Mouse (Mus musculus) urinary bladder, postnatal 36 days (tissue): ENCODE measurements around the gene Pbp2.

Source experiments
- DNase-seq, 2 experiments: peaks; one replicate each; pipeline ENCODE4 v3.0.0; 2022; ENCODE audit warnings: low spot score in 2 of 2, mixed read lengths in 1 of 2

Gene Pbp2

GRCm38 (mm10) chr6:135302421-135303125 lies 7.6 kb downstream of the Pbp2 start:
- no peak for DNase-seq

DNA sequence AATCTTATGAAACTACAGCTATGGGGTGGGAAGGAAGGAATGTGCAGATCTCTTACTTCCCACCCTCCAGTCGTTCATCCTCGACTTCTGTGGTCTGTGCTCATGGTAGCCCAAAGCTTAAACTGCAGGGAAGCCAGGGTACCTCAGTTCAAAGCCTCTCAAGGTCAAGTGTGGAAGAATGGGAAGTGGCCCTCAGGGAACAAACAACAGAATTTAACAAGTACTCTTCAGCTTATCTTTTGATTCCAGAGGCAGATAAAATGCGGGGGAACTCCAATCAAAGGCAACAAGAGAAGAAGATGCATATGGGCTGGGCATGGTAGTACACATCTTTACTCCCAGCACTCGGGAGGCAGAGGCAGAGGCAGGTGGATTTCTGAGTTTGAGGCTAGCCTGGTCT lies 9.7 kb downstream of the Pbp2 start:
- no peak for DNase-seq

GRCm38 (mm10) chr6:135299024-135299550 lies 11.1 kb downstream of the Pbp2 start:
- no peak for DNase-seq

DNA sequence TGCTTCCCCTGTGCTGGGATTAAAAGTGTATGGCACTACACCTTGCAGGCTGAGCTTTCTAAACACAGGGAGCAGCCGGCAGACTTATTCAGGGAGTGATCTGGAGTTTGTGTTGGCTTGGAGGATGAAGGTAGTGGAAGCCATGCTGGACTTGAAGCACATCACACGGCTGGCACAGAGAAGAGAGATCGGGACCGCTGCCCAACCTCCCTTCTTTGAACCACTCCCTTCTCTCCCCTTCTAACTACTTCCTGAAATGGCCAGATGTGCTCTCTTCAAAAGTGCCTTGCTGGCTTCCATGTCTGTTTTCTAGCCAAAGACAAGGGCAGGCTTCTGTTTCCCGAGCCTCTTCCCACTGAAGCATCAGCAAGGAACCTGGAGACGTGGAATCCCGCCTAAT lies 12.6 kb downstream of the Pbp2 start:
- DNase-seq = no peak

DNA sequence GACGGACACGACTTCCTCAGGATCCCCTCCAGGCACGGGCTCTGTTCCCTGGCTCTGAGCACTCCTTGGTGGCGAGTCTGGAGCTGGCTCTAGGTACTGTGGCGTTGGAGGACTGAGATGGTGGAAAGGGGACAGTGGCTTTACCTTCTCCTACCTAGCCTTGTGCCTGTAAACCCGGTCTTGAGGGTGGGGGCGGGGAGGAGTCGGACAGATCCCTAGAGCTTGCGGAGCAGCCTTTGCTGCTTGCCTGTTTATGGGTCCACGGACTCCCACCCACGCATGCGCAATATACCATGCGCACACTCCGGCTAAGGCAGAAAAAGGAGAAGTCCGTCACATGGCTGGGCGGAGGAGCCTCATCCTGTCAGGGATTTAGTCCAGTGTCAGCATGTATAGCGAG lies 13.9 kb downstream of the Pbp2 start:
- DNase-seq = peak in 1 of 2 experiments; percentile 33

DNA sequence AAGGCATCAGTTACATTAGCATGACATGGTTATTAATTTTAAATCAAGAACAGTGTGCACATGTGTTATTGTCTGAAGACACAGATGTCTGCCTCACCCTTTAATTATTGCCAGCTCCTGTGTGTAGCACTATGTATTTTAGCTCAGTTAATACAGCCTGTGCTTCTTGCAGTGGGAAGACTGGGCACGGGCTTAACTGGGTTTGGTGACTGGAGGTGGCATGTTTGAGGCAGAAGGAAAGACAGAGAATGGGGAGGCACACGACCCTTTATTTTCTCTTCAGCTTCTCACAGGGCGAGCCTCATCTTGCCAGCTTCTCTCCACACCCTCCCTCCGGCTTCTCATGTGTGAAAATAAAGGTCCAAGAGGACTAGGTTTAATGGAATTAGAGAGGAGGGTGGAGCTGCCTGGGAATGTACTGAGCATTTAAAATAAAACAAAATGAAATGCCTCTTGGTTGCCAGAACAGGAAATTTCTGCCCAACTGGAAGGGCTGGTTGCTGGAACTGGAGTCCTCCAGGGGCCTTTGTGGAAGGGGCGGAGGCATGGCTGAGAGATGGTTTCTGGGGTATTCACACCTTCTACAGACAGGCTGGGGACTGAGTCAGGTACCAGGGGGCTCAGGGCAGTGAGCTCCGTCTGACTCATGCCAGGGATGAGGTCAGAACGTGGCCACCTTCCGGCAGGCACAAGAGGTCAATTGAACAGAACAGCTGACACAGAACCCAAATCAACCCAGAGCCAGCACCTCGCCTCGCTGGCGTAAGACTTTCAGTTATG lies 14.9 kb downstream of the Pbp2 start:
- DNase-seq = peak; percentile 49 to 60

GRCm38 (mm10) chr6:135294150-135294549 lies 16.1 kb downstream of the Pbp2 start:
- DNase-seq = no peak

DNA sequence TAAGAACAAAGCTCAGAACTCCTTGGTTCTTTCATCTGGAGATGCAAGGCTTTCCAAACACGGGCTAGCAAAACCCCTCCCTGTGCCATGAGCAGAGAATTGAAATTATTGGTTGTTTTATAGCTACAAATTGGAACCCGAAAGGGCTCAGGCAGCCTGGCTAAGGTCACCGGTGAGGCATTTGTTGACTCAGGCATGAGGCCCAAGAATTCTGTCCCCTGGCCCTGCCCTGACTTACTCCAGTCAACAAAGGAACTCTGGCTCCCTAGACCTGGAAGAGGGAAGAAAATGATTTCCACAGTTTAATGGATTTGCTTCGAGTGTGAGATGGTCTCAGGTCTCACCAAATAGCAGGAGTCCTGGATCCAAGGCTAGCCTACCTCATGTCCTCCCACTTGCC lies 17.8 kb downstream of the Pbp2 start:
- DNase-seq = no peak

GRCm38 (mm10) chr6:135279856-135280255 lies 30.3 kb downstream of the Pbp2 start:
- DNase-seq = no peak

DNA sequence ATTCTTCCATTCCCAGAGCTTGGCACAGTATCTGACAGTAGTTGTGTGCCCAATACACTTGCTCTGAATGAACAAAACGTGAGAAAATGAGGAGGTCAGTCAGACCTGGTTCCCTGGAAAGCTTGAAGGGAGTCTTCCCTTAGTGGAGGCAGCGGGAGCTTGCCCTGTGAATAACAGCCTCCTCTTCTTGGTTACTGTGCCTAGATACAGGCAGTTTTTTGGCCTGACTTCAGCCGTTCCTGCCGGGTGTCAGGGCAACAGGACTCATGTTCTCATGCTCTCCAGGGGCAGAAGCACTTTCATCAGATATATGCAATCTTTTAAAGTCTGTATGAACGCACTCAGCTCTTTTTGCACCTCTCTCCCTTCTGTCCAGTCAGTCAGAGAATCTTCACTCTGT lies 30.9 kb downstream of the Pbp2 start:
- no peak for DNase-seq

- DNase-seq = no peak
These were observed 31.9 kb downstream of the Pbp2 start for GRCm38 (mm10) chr6:135278302-135278701.

- DNase-seq = no peak
These were observed 33.5 kb downstream of the Pbp2 start for GRCm38 (mm10) chr6:135276474-135277295.

DNA sequence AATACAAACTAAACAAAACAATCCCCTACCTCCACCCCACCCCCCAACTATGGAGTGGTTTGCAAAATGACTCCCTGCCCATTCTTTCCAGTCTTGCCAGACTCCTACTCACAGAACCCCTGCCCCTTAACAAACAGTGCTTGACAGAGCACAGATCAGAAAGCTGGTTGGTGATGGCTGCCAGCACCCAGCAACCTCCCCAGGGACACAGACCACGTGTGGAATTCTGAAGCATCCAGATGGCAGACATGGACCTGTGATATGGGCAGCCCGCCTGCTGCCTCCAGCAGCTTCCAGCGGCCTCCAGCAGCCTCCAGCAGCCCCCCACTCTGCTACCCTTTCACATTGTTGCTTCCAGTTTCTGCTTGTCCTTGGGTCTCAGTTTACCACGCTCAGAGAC lies 35.0 kb downstream of the Pbp2 start:
- DNase-seq = no peak

GRCm38 (mm10) chr6:135273066-135273465 lies 37.1 kb downstream of the Pbp2 start:
- no peak for DNase-seq

DNA sequence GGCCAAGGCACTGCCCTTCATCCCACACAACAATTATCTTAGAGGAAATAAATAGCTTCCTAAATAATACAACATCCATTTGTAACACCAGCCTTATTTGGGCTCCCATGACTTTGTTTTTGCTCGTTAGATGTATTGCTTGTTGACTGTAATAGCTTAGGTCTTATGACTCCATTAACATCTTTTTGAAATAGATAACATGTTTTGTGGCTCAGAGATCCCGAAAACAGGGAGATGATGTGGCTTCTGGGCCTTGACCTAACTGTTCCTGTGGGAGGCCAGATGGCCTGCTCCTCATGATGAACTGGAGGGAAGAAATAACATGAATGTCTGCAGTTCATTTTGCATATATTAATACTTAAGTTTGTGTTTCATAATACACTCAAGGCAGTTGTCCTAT lies 38.4 kb downstream of the Pbp2 start:
- DNase-seq = no peak

DNA sequence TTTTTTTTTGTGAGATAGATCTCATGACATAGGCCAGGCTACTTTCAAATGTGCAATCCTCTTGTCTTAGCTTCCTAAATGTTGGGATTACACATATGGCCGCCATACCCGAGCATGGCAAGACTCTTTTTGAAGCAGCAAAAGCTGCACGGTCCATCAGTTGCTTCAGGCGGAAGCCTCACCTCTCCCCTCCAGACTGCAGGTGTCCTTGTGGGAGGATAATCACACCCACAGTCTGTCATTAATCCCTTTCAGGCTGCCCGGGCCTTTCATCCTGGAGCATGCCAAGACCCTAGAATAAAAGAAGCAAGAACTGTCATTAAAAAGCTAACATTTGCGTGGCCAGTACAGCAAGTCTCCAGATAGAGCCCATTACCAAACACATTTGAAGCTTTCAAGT lies 40.6 kb downstream of the Pbp2 start:
- DNase-seq = no peak

DNA sequence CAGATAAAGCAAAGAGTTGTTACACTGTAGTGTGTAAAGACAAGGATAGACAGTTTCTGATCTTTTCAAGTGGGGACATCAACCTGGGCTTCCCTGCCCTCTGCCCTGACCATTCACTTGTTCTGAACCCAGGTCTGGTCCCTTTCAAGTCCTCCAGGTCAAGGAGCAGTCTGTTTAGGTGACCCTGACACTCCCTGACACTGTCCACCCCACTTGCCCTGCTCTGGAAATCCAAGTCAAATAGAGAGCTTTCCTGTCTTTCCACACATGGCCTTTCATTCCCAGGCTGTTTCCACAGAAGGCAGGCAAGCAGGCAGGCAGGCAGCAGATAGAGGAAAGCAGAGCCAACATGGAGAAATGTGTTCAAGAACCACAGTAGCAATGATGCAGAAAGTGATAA lies 41.8 kb downstream of the Pbp2 start:
- no peak for DNase-seq

GRCm38 (mm10) chr6:135267221-135267620 lies 43.0 kb downstream of the Pbp2 start:
- DNase-seq = no peak

- no peak for DNase-seq
These were observed 44.1 kb downstream of the Pbp2 start for GRCm38 (mm10) chr6:135266056-135266455.

DNA sequence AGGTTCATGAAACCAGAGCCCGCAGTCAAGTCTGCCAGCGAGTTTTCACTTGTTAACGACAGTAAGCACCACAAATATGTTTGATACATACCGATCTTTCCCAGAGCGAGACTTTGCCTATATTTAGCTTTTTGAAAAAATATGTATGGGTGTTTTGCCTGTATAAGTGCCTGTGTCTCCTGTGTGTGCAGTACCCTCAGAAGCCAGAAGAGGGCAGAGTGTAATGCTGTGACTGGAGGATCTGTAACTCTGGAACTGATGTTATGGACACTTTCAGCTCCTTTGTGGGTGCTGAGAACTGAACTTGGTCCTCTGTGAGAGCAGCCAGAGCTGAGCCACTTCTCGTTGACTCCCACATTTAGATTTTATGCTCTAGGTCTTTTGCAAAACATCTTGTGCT lies 46.1 kb downstream of the Pbp2 start:
- DNase-seq = no peak

- DNase-seq = no peak
These were observed 47.6 kb downstream of the Pbp2 start for GRCm38 (mm10) chr6:135262565-135262964.

DNA sequence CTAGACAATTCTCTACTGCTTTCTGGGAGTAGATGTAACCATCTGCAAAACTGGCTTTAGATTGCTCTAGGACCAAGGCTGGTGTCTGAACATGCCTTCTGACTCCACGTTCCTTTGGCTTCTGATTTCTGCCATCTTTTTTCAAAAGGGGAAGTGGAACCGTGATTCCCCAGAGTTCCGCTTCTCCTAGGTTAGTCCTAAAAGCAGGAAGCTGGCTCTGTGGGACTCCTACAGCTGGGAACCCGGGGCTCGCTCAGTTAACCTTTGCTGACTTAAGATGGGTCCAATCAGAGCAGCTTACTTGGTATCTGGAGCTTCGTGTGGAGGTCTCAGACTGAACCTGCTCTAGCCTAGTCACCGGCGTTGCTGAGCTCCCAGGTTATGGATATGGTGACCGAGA lies 49.1 kb downstream of the Pbp2 start:
- DNase-seq = no peak
